Mouse (Mus musculus) skeletal muscle tissue, adult 2 months (tissue): ENCODE data around the gene Rad51b.

ENCODE experiments used
- DNase-seq: peaks from one replicate; pipeline ENCODE4 v3.0.0-alpha.2; 2012; ENCODE audit warnings: low read depth, low spot score

Rad51b gene

GRCm38 (mm10) chr12:79330571-79330970, 33.5 kb downstream of the Rad51b start:
- DNase-seq: no peak

- DNase-seq: no peak
Observed at GRCm38 (mm10) chr12:79331722-79332121, 34.6 kb downstream of the Rad51b start.

DNA sequence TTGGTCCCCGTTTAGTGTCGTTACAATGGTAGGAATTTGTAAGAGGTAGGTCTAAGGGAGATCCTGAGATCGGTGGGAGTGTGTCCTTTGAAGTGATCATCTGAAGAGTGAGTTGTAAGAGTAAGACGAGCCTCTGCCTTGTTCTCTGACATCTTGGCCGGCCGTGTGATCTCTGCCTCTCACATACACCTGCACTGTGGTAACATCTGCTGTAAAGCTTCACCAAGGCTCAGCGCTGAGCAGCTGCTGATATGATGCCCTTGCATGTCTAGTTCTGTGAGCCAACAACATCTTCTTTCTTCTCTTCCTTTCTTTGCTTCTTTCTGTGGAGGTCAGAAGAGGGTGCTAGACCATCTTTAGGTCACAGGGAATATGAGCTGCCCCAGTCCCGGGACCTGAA, 41.7 kb downstream of the Rad51b start:
- no peak for DNase-seq

- no peak for DNase-seq
Observed at GRCm38 (mm10) chr12:79340513-79340912, 43.4 kb downstream of the Rad51b start.

GRCm38 (mm10) chr12:79341291-79341845, 44.3 kb downstream of the Rad51b start:
- no peak for DNase-seq

DNA sequence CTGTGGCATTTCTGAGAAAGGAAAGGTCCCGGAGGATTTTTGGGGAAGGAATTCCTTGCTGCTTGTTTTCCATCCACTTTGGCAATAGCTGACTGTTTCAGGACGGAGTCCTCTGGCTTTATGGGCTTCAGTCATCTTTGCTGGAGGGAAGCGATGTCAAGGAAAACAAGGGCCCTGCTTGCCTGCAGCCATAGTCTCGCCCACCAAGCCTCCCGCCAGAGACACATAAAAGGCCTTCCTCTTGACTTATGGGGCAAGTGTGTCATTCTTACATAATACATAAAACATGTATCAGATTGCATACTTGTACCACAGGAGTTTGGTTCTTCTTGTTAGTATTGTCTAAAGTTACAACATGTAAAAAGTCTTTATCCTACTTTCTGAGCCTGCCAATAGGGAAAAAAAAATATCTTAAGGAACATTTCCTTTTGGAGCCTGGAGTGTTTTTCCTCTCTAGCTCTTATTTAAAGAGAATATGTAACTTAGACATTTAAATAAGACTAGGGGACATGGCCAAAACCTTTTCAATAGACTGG, 49.2 kb downstream of the Rad51b start:
- no peak for DNase-seq

GRCm38 (mm10) chr12:79347643-79348042, 50.6 kb downstream of the Rad51b start:
- peak; percentile 73 for DNase-seq

GRCm38 (mm10) chr12:79351461-79351860, 54.4 kb downstream of the Rad51b start:
- no peak for DNase-seq

- DNase-seq: no peak
Observed at GRCm38 (mm10) chr12:79352086-79352741, 55.1 kb downstream of the Rad51b start.

- DNase-seq: no peak
Observed at GRCm38 (mm10) chr12:79352742-79353114, 55.6 kb downstream of the Rad51b start.

DNA sequence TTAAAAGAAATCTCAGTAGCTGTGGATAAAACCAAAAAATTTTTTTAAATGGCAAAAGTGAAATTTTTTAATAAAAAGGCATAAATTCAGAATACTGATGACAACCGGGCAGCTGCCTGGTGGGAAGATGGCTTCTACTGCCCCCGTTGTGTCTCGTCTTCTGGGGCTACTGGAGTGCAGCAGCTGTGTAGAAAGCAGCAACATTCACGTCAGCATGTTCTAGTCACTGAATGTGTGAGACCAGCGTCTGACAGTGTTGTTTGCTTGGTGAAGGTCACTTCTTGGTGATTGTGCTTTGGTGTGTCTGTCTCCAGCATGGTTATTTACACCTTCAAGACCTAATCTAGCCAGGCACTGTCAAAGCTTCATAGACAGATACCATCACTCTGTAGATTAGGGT, 56.3 kb downstream of the Rad51b start:
- DNase-seq: no peak

GRCm38 (mm10) chr12:79354621-79355020, 57.5 kb downstream of the Rad51b start:
- DNase-seq: no peak

DNA sequence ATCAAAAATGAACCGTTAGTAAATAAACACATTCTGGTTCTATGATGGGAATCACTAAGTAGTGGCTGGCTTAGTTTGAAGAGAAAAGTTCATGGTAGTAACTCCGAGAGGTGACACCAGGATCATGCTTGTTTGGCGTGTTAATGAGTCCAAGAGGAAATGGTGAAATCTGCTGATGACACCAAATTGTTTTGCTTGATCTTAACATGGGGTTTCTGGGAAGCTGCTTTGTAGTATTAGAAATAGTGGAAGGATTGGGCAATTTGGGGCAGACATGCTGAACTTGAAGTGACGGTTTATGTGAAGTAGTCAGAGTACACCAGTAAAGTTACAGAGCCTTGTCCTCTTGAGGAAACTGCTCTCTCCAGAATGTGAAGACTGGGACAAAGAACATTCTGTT, 59.1 kb downstream of the Rad51b start:
- peak; percentile 16 for DNase-seq

- no peak for DNase-seq
Observed at GRCm38 (mm10) chr12:79357631-79358030, 60.5 kb downstream of the Rad51b start.

DNA sequence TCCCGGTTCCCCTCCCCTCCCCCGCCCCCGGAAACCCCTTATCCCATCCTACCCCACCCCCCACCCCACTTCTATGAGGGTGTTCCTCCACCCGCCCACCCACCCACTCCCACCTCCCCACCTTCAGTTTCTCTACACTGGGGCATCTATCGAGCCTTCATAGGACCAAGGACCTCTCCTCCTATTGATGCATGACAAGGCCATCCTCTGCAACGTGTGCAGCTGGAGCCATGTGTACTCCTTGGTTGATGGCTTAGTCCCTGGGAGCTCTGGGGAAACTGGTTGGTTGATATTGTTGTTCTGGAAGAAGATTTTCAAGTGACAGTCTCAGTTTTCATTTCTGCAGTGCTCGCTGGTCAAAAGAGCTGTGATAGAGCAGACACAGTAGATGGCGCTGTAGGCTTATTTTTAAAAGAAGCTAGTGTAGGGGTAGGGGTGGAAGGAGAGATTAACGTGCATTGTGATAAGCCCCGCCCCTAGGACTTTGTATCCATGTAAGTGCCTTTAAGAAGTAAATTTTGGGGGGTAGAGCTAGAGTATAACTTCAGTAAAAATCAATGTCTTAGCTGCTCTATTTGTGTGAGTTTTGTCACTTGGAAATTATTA, 61.6 kb downstream of the Rad51b start:
- peak; percentile 54 for DNase-seq

DNA sequence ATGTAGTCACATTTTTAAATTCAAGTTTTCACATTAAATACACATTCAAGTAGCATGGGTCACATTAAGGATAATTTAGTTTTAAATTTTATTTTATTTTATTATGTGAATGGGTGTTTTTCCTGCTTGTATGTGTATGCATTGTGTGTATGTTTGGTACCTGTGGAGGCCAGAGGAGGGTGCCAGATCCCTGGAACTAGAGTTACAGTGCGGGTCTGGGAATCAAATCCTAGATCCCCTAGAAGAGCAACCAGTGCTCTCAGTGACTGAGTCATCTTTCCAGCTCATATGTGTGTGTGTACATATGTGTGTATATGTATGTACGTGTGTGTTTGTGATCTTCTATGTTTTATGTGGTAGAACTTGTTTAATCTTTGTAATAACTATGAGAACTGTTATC, 62.3 kb downstream of the Rad51b start:
- DNase-seq: no peak

GRCm38 (mm10) chr12:79362219-79362618, 65.1 kb downstream of the Rad51b start:
- DNase-seq: no peak

GRCm38 (mm10) chr12:79364284-79364683, 67.2 kb downstream of the Rad51b start:
- DNase-seq: no peak

- no peak for DNase-seq
Observed at GRCm38 (mm10) chr12:79368818-79369217, 71.7 kb downstream of the Rad51b start.

- DNase-seq: no peak
Observed at GRCm38 (mm10) chr12:79369512-79370165, 72.6 kb downstream of the Rad51b start.

- DNase-seq: no peak
Observed at GRCm38 (mm10) chr12:79372697-79373096, 75.6 kb downstream of the Rad51b start.

- DNase-seq: no peak
Observed at GRCm38 (mm10) chr12:79377378-79377777, 80.3 kb downstream of the Rad51b start.

- DNase-seq: no peak
Observed at GRCm38 (mm10) chr12:79377861-79378260, 80.8 kb downstream of the Rad51b start.
